Mouse (Mus musculus) heart, adult 2 months (tissue): Measurements from ENCODE around the gene Cacnb1.

Experiments used
- CTCF ChIP-seq: fragments of 200-600 bp; IDR thresholded peaks from 2 replicates; pipeline ENCODE4 v1.8.1; 2022; ENCODE audit warnings: antibody characterized with exemption, mild to moderate bottlenecking, moderate library complexity
- EP300 ChIP-seq: fragments of 200-500 bp; IDR thresholded peaks from 2 replicates; pipeline ENCODE4 v1.6.1; 2011; ENCODE audit warnings: low read depth, low read length, control low read depth; ENCODE audit not compliant: insufficient read depth
- POLR2A ChIP-seq: fragments of 200-500 bp; IDR thresholded peaks from 2 replicates; pipeline ENCODE4 v1.6.1; 2011; ENCODE audit warnings: mild to moderate bottlenecking, low read depth, low read length, control low read depth; ENCODE audit not compliant: insufficient read depth

GRCm38 (mm10) chr11:98026570-98027296 is 3.9 kb upstream of the Cacnb1 start, which contains the start of gene Rpl19:
- TF ChIP-seq CTCF (no peak), POLR2A (peak; percentile 97), EP300 (0 out of 2 replicates have a peak, but pooled peaks have one; percentile 17)
